Mouse (Mus musculus) gonadal fat pad, adult 2 months (tissue): ENCODE results near the gene Ubp1. TPM values are rescaled to one million over a fixed set of nuclear protein-coding genes. Genes with fewer than 3 reads are reported as not detected.

ENCODE experiments used
- DNase-seq: peaks from one replicate; pipeline ENCODE4 v3.0.0-alpha.2; 2012; ENCODE audit warnings: low read depth
- polyA plus RNA-seq: library from polyadenylated mRNA; depleted of rRNA; stranded (reverse); fragments of >200 nt; gene quantifications from 2 replicates; pipeline ENCODE4 v1.2.3, GENCODE M21; 2012; rRNA removed

The Ubp1 gene
- polyA plus RNA-seq, 1 experiment: 41.0 TPM

DNA sequence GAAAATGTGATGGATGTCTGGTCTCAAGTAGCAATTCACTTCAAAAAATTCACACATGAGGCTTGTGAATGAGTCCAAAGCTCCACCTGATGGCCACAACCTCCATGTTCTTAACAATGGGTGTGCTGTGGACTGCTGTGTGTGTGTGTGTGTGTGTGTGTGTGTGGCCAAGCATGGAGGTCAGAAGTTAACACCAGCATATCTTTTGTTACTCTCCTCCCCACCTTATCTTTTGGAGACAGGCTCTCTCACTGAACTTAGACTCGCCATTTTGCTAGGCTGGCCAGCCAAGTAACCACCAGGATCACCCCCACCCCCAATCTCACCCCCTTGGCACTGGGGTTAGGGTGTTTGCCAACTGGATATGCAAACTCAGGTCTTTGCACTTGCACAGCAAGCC, 83.3 kb downstream of the Ubp1 start:
- no peak for DNase-seq

DNA sequence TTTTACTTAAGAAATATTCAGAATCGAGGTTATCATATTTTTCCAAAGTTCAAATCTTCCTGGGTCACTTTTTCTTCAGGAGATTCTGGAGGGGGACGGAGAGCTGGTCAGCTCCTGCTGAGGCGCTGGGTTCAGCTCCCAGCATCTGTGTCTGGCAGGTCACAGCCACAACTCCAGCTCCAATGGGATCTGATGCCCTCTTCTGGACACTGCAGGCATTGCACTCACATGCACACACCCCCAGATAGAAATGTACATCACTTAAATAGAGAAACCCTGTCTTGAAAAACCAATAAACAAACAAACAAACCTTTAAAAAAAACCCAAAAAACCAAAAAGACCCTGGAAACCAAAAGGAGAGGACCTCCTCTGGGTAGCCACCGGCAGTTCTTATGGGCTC, 85.0 kb downstream of the Ubp1 start:
- no peak for DNase-seq

DNA sequence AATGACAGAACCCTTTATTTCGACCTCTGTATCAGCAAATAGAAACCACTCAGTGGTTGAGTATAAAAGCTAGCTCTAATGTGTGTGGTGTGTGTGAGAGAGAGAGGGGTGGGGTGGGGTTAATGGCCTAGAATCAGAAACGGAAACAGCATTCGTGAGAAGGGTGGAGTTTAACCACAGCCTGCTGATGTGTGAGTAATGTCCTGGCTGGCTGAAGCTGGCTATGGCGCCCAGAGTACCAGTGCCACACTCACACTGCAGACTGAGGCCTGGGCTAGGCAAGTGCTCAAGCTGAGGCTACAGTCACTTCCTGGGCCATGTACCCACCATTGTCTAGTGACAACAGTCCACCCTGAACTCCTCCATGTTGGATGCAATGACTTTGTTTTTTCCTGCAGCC, 85.7 kb downstream of the Ubp1 start:
- DNase-seq: no peak

DNA sequence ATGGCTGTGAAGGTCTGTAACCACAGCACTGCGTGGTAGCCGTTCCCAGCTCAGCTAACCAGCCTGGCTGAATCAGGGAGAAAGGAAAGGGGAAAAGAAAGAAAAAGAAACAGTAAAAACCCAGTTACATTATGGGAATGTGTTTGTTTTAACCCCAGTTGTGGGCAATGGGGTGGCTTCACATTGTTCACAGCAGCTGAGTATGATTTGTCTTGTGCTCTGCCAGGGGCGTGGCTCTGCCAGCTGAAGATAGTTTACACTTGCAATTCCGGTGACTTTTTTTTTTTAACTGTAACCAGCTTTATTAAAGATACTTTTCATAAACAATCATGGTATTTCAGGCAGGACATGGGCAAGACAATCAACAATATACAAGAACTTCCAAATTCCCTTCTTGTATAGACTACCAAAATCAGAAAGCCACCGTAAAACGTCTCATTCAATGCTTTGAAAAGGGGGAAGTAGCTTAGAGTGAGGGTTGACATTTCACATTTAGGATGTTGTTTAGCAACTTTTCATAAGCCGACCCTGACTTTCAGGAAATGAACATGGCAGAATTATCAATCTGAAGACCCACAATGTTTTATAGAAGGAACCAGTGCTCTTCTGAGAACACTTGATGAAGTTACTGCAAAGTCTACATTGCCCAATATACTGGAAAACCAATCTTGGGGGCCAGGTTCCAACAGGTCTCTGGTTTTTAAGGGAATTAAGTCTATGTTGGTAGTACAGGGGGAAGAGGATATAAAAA, 88.5 kb downstream of the Ubp1 start:
- DNase-seq: no peak

DNA sequence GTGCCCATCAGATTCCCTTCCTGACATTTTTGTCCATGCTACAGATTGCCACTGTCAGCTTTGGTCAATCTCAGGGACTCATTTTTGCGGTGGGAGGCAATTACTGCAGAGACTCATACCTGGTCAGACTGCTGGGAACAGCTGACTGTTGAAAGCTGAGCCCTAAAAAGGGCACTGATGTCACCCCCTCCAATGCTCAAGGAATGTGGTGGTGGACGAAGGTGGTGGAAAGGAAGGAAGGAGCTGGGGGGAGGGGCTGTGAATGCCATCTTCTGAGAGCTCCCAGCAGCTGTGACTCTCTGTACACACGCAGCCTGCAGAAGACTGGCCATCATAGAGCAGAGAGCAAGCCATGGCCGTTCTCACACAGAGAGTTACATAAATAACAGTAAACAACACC, 91.4 kb downstream of the Ubp1 start:
- DNase-seq: no peak

DNA sequence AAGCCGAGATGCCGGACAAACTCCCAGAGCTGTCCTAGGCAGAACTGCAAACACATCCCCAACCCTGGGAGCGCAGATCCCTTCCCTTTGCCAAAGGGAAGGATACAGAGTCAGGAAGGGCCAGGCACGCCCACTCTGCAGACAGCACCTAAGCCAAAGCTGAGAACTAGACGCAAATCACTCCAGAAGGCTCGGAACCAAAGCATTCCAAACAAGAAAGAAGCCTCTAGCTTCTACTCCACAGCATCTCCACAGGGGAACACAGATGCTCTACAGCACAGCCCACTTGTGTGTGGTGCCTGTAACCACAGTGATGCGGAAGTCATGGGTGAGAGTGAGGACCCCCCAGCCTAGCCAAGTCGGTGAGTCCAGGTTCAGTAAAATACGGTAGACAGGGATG, 94.4 kb downstream of the Ubp1 start:
- no peak for DNase-seq

DNA sequence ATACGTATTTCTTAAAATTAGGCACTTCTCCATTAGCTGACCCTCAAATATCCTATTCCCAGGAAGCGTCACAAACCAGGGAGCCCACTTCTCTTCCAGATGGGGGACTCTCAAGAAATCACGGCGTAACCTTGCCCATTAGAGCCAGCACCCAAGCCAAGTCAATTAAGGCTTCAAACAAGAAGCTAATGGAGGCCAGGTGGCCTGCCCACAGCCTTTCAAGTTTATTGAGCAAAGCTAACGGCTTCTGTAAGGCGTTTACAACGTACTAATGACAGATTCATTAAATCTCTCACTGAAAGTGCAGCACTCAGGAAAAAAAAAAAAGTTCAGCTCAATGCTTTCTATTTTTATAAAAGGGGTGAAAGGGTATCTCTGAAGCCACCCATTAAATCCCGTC, 95.1 kb downstream of the Ubp1 start:
- no peak for DNase-seq

DNA sequence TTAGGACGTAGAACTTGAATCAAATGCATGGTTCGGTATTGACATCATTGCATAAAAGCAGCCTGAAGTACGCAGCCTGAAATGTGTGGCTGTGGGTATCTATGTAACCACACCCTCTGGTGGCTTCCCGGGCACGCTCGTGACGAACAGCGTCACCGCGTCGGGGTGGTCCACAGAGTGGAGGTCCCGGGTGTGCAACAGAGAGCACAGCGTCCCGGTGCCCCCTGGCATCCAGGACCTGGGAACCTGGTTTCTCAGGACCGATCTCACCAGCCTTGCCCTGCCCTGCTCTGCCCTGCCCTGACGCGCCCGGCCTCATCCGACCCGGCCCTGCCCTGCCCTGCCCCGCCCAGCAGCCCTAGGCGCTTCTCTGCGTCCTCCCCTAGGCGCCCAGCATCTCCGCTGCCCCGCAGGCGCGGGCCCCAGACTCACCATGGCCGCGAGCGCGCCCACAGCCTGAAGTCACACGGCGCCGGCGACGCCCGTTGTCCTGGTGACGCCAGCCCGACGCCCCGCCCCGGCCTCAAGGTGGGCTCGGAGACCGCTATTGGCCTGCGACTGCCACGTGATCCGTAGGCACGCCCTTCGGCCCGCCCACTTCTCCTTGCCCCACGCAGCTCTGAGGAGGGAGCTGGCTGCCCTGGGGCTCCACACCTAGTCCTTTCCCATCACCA, 95.7 kb downstream of the Ubp1 start:
- no peak for DNase-seq

Other genes with a start within 250 kb of the Ubp1 start
- 69.2 and 71.4 TPM in 2 replicates for gene Pdcd6ip, start 222.7 kb upstream of the Ubp1 start, polyA plus RNA-seq
- 10.9 and 12.7 TPM in 2 replicates for gene Clasp2, start 189.5 kb upstream of the Ubp1 start, polyA plus RNA-seq
- gene Fbxl2, start 115.3 kb downstream of the Ubp1 start, polyA plus RNA-seq: 2.7 and 3.8 TPM in 2 replicates
- 0.43 and 0.70 TPM in 2 replicates for gene Susd5, start 126.2 kb downstream of the Ubp1 start, polyA plus RNA-seq